Mouse (Mus musculus): ENCODE data around the gene Myo1h. TPM values are rescaled to one million over a fixed set of nuclear protein-coding genes. Genes with fewer than 3 reads are reported as not detected.

Myo1h gene
- polyA plus RNA-seq, 1 experiment = 1.4 TPM

DNA sequence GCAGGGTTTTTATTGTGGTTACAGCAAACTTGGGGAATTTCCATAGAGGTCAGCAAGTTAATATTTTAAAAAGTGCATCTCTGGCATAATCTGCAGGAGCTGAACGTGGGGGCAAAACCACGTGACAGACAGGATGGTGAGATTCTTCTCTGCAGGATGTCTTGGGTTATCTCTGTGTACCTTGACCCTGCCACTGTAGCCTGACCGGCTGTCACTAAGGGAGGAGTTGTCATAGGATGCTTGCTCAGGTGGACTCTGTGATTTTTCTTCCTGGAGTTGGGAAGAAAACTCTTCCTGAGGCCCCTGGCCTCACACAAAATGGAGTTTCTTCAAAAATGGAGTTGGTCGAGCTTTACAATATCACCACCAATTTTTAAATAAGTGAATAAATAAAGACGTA, 54.0 kb downstream of the Myo1h start:
- no peak for TF ChIP-seq TCF12 (IDR thresholded peaks at IDR 0.05; ENCODE audit: insufficient read depth, poor library complexity, severe bottlenecking)
- TF ChIP-seq MYOD1 (IDR thresholded peaks at IDR 0.05; ENCODE audit: control insufficient read depth in 1 of 3, insufficient read length in 2 of 3, low read depth in 2 of 3) = no peak
- no peak for TF ChIP-seq TCF3 (IDR thresholded peaks at IDR 0.05; ENCODE audit: insufficient read length, low read depth)
- no peak for TF ChIP-seq MAX (IDR thresholded peaks at IDR 0.05; ENCODE audit: low read depth)
- no peak for TF ChIP-seq POLR2AphosphoS2 (IDR thresholded peaks at IDR 0.05; ENCODE audit: insufficient read length, low read depth)
- TF ChIP-seq REST (IDR thresholded peaks at IDR 0.05; ENCODE audit: insufficient read depth, insufficient read length) = no peak
- no peak for TF ChIP-seq CEBPB (IDR thresholded peaks at IDR 0.05; ENCODE audit: insufficient read depth, poor library complexity, severe bottlenecking)
- TF ChIP-seq POLR2A (IDR thresholded peaks at IDR 0.05; ENCODE audit: insufficient read length, low read depth) = no peak
- no peak for TF ChIP-seq MYOG (IDR thresholded peaks at IDR 0.05; ENCODE audit: control insufficient read depth in 1 of 3, insufficient read depth in 1 of 3, insufficient read length in 2 of 3, low read depth in 2 of 3)
- H3K4me3 ChIP-seq = no peak overlapping the region
- H3K4me2 ChIP-seq (ENCODE audit: low read depth) = no peak overlapping the region
- no peak overlapping the region for H3ac ChIP-seq (ENCODE audit: control insufficient read depth, insufficient read length)
- no peaks in the 10 kb centered on the region for H3K36me3 ChIP-seq (ENCODE audit: control insufficient read depth, insufficient read depth)
- H3K79me2 ChIP-seq (ENCODE audit: control insufficient read depth, insufficient read depth) = no peaks in the 10 kb centered on the region
- peaks cover under 1% of the 10 kb centered on the region for H3K27me3 ChIP-seq (ENCODE audit: control insufficient read depth, insufficient read depth, insufficient read length)

DNA sequence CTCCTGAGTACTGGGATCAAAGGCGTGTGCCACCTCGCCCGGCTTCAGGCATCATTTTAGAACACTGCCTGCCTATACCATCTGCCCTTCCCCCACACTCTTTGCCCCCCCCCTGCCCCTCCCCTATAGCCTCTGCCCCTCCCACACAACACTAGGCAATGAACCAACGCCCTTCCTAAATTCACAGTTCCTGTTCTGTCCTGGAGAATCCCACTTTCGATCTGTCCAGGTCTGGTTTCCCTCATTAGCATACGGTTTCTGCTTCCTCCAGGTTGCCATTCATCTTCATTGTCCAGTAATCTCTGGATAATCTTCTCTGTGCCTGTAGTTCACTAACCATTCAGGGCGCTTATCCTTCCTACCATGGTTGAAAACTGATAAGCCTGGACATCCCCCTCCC, 54.6 kb downstream of the Myo1h start:
- H3K27me3 ChIP-seq (ENCODE audit: control insufficient read depth, insufficient read depth, insufficient read length) = peaks cover 6% of the 10 kb centered on the region
- TF ChIP-seq MAX (IDR thresholded peaks at IDR 0.05; ENCODE audit: low read depth) = no peak
- TF ChIP-seq POLR2A (IDR thresholded peaks at IDR 0.05; ENCODE audit: insufficient read length, low read depth) = no peak
- no peak for TF ChIP-seq MYOG (IDR thresholded peaks at IDR 0.05; ENCODE audit: control insufficient read depth in 1 of 3, insufficient read depth in 1 of 3, insufficient read length in 2 of 3, low read depth in 2 of 3)
- TF ChIP-seq REST (IDR thresholded peaks at IDR 0.05; ENCODE audit: insufficient read depth, insufficient read length) = no peak
- TF ChIP-seq USF1 (IDR thresholded peaks at IDR 0.05; ENCODE audit: low read depth) = no peak
- no peak for TF ChIP-seq TCF3 (IDR thresholded peaks at IDR 0.05; ENCODE audit: insufficient read length, low read depth)
- no peak for TF ChIP-seq MYOD1 (IDR thresholded peaks at IDR 0.05; ENCODE audit: control insufficient read depth in 1 of 3, insufficient read length in 2 of 3, low read depth in 2 of 3)
- no peak for TF ChIP-seq CEBPB (IDR thresholded peaks at IDR 0.05; ENCODE audit: insufficient read depth, poor library complexity, severe bottlenecking)
- TF ChIP-seq POLR2AphosphoS2 (IDR thresholded peaks at IDR 0.05; ENCODE audit: insufficient read length, low read depth) = no peak
- TF ChIP-seq SRF (IDR thresholded peaks at IDR 0.05; ENCODE audit: control insufficient read depth, insufficient read length, low read depth) = no peak
- TF ChIP-seq E2F4 (IDR thresholded peaks at IDR 0.05; ENCODE audit: insufficient read depth) = no peak
- no peak for TF ChIP-seq TCF12 (IDR thresholded peaks at IDR 0.05; ENCODE audit: insufficient read depth, poor library complexity, severe bottlenecking)
- H3K36me3 ChIP-seq (ENCODE audit: control insufficient read depth, insufficient read depth) = no peaks in the 10 kb centered on the region
- no peaks in the 10 kb centered on the region for H3K79me2 ChIP-seq (ENCODE audit: control insufficient read depth, insufficient read depth)
- H3ac ChIP-seq (ENCODE audit: control insufficient read depth, insufficient read length) = no peak overlapping the region
- no peak overlapping the region for H3K4me2 ChIP-seq (ENCODE audit: low read depth)
- no peak overlapping the region for H3K4me3 ChIP-seq

DNA sequence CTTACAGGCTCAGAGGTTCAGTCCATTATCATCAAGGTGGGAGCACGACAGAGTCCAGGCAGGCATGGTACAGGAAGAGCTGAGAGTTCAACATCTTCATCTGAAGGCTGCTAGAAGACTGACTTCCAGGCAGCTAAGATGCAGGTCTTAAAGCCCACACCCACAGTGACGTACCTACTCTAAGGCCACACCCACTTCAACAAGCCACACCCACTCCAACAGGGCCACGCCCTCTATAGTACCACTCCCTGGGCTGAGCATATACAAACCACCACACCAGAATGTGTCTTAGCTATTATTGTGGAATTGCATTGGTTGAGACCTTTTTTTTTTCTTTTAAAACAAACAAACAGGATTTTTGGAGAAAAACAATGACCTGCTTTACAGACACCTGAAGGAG, 56.6 kb downstream of the Myo1h start:
- Histone ChIP-seq H3K4me2 (ENCODE audit: low read depth) (no peak overlapping the region), H3K4me3 (no peak overlapping the region), H3K36me3 (ENCODE audit: control insufficient read depth, insufficient read depth) (no peaks in the 10 kb centered on the region), H3ac (ENCODE audit: control insufficient read depth, insufficient read length) (no peak overlapping the region), H3K79me2 (ENCODE audit: control insufficient read depth, insufficient read depth) (no peaks in the 10 kb centered on the region), H3K27me3 (ENCODE audit: control insufficient read depth, insufficient read depth, insufficient read length) (peaks cover 21% of the 10 kb centered on the region)
- no peak for TF ChIP-seq E2F4 (IDR thresholded peaks at IDR 0.05; ENCODE audit: insufficient read depth)
- no peak for TF ChIP-seq MAX (IDR thresholded peaks at IDR 0.05; ENCODE audit: low read depth)
- no peak for TF ChIP-seq POLR2AphosphoS2 (IDR thresholded peaks at IDR 0.05; ENCODE audit: insufficient read length, low read depth)
- TF ChIP-seq SRF (IDR thresholded peaks at IDR 0.05; ENCODE audit: control insufficient read depth, insufficient read length, low read depth) = no peak
- TF ChIP-seq CEBPB (IDR thresholded peaks at IDR 0.05; ENCODE audit: insufficient read depth, poor library complexity, severe bottlenecking) = no peak
- no peak for TF ChIP-seq REST (IDR thresholded peaks at IDR 0.05; ENCODE audit: insufficient read depth, insufficient read length)
- no peak for TF ChIP-seq POLR2A (IDR thresholded peaks at IDR 0.05; ENCODE audit: insufficient read length, low read depth)
- TF ChIP-seq MYOD1 (IDR thresholded peaks at IDR 0.05; ENCODE audit: control insufficient read depth in 1 of 3, insufficient read length in 2 of 3, low read depth in 2 of 3) = no peak
- no peak for TF ChIP-seq MYOG (IDR thresholded peaks at IDR 0.05; ENCODE audit: control insufficient read depth in 1 of 3, insufficient read depth in 1 of 3, insufficient read length in 2 of 3, low read depth in 2 of 3)

DNA sequence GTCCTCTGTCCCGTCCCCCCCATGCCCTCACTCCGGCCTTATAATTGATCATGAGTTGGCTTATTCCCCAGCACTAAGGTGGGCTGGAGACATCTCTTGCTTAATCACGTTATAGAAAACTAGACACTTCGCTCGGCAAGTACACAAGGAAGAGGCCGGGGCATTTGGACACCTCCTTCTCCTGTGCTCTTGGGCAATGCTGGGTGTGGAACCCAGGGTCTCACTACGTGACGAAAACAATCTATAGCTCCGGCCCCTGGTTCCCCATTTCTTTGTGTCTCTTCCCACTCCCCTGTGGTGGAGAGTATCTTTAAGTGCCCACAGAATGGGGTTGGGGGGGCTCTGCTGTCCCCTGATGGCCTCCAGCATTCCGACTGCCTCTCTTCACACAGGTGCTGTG, 58.0 kb downstream of the Myo1h start:
- no peak overlapping the region for H3K4me2 ChIP-seq (ENCODE audit: low read depth)
- no peaks in the 10 kb centered on the region for H3K36me3 ChIP-seq (ENCODE audit: control insufficient read depth, insufficient read depth)
- peaks cover 27% of the 10 kb centered on the region for H3K27me3 ChIP-seq (ENCODE audit: control insufficient read depth, insufficient read depth, insufficient read length)
- TF ChIP-seq CEBPB (IDR thresholded peaks at IDR 0.05; ENCODE audit: insufficient read depth, poor library complexity, severe bottlenecking) = no peak
- no peak for TF ChIP-seq MYOG (IDR thresholded peaks at IDR 0.05; ENCODE audit: control insufficient read depth in 1 of 3, insufficient read depth in 1 of 3, insufficient read length in 2 of 3, low read depth in 2 of 3)
- no peak for TF ChIP-seq TCF12 (IDR thresholded peaks at IDR 0.05; ENCODE audit: insufficient read depth, poor library complexity, severe bottlenecking)
- no peak for TF ChIP-seq E2F4 (IDR thresholded peaks at IDR 0.05; ENCODE audit: insufficient read depth)
- no peak for TF ChIP-seq REST (IDR thresholded peaks at IDR 0.05; ENCODE audit: insufficient read depth, insufficient read length)
- no peak for TF ChIP-seq POLR2AphosphoS2 (IDR thresholded peaks at IDR 0.05; ENCODE audit: insufficient read length, low read depth)
- TF ChIP-seq MYOD1 (IDR thresholded peaks at IDR 0.05; ENCODE audit: control insufficient read depth in 1 of 3, insufficient read length in 2 of 3, low read depth in 2 of 3) = no peak
- no peak for TF ChIP-seq TCF3 (IDR thresholded peaks at IDR 0.05; ENCODE audit: insufficient read length, low read depth)
- TF ChIP-seq MAX (IDR thresholded peaks at IDR 0.05; ENCODE audit: low read depth) = no peak
- no peak for TF ChIP-seq USF1 (IDR thresholded peaks at IDR 0.05; ENCODE audit: low read depth)
- TF ChIP-seq SRF (IDR thresholded peaks at IDR 0.05; ENCODE audit: control insufficient read depth, insufficient read length, low read depth) = no peak
- no peak for TF ChIP-seq POLR2A (IDR thresholded peaks at IDR 0.05; ENCODE audit: insufficient read length, low read depth)
- no peak overlapping the region for H3K4me3 ChIP-seq
- no peak overlapping the region for H3ac ChIP-seq (ENCODE audit: control insufficient read depth, insufficient read length)
- no peaks in the 10 kb centered on the region for H3K79me2 ChIP-seq (ENCODE audit: control insufficient read depth, insufficient read depth)

Measured in myocyte (in vitro differentiated cells).